Mouse (Mus musculus) myocyte (in vitro differentiated cells): ENCODE measurements around the gene Nt5c2. TPM values are rescaled to one million over a fixed set of nuclear protein-coding genes. Genes with fewer than 3 reads are reported as not detected.
A peak's percentile ranks its signal among the peaks of the same experiment; 100 is the strongest.

Experiments used
- H3K27me3 ChIP-seq: one replicate; pipeline ENCODE4 v1.6.1; 2011; ENCODE audit not compliant: control insufficient read depth, insufficient read depth, insufficient read length
- H3K36me3 ChIP-seq: one replicate; pipeline ENCODE4 v1.6.1; 2011; ENCODE audit not compliant: control insufficient read depth, insufficient read depth
- H3K4me2 ChIP-seq: one replicate; pipeline ENCODE4 v1.6.1; 2011; ENCODE audit warnings: low read depth, control low read depth
- H3K4me3 ChIP-seq: one replicate; pipeline ENCODE4 v1.5.1; 2011; ENCODE audit warnings: mild to moderate bottlenecking, control low read depth, moderate library complexity
- H3K79me2 ChIP-seq: one replicate; pipeline ENCODE4 v1.6.1; 2011; ENCODE audit not compliant: control insufficient read depth, insufficient read depth
- H3ac ChIP-seq: one replicate; pipeline ENCODE4 v1.6.1; 2011; ENCODE audit not compliant: control insufficient read depth, insufficient read length
- CEBPB ChIP-seq: IDR thresholded peaks from 2 replicates; pipeline ENCODE4 v1.6.1; 2011; ENCODE audit warnings: mild to moderate bottlenecking, moderate library complexity; ENCODE audit not compliant: poor library complexity, insufficient read depth, severe bottlenecking
- E2F4 ChIP-seq: IDR thresholded peaks from one replicate; pipeline ENCODE4 v1.6.1; 2011; ENCODE audit warnings: mild to moderate bottlenecking, control low read depth, moderate library complexity; ENCODE audit not compliant: insufficient read depth
- MAX ChIP-seq: IDR thresholded peaks from one replicate; pipeline ENCODE4 v1.6.1; 2011; ENCODE audit warnings: low read depth, mild to moderate bottlenecking, control low read depth
- MYOD1 ChIP-seq, 3 experiments: IDR thresholded peaks; one replicate each; pipeline ENCODE4 v1.6.1; 2011; ENCODE audit warnings: control low read depth in 2 of 3, low read depth in 2 of 3, mild to moderate bottlenecking in 2 of 3, moderate library complexity in 1 of 3; ENCODE audit not compliant: insufficient read length in 2 of 3, control insufficient read depth in 1 of 3
- MYOG ChIP-seq, 3 experiments: IDR thresholded peaks; one replicate each; pipeline ENCODE4 v1.6.1; 2011; ENCODE audit warnings: control low read depth in 2 of 3, low read depth in 2 of 3, mild to moderate bottlenecking in 2 of 3; ENCODE audit not compliant: insufficient read length in 2 of 3, control insufficient read depth in 1 of 3, insufficient read depth in 1 of 3
- POLR2A ChIP-seq: IDR thresholded peaks from one replicate; pipeline ENCODE4 v1.6.1; 2011; ENCODE audit warnings: low read depth, mild to moderate bottlenecking, control low read depth, moderate library complexity; ENCODE audit not compliant: insufficient read length
- POLR2AphosphoS2 ChIP-seq: IDR thresholded peaks from one replicate; pipeline ENCODE4 v1.6.1; 2011; ENCODE audit warnings: low read depth, control low read depth; ENCODE audit not compliant: insufficient read length
- REST ChIP-seq: IDR thresholded peaks from one replicate; pipeline ENCODE4 v1.6.1; 2011; ENCODE audit warnings: mild to moderate bottlenecking, control low read depth, moderate library complexity; ENCODE audit not compliant: insufficient read depth, insufficient read length
- SRF ChIP-seq: IDR thresholded peaks from one replicate; pipeline ENCODE4 v1.6.1; 2011; ENCODE audit warnings: low read depth; ENCODE audit not compliant: control insufficient read depth, insufficient read length
- TCF12 ChIP-seq: IDR thresholded peaks from one replicate; pipeline ENCODE4 v1.6.1; 2011; ENCODE audit warnings: mild to moderate bottlenecking, control low read depth; ENCODE audit not compliant: poor library complexity, insufficient read depth, severe bottlenecking
- TCF3 ChIP-seq: IDR thresholded peaks from one replicate; pipeline ENCODE4 v1.6.1; 2011; ENCODE audit warnings: low read depth, control low read depth; ENCODE audit not compliant: insufficient read length
- USF1 ChIP-seq: IDR thresholded peaks from one replicate; pipeline ENCODE4 v1.6.1; 2011; ENCODE audit warnings: low read depth, mild to moderate bottlenecking, control low read depth, moderate library complexity
- polyA plus RNA-seq: library from polyadenylated mRNA; unstranded; fragments of >200 nt; fragmentation: generic; extraction: Trizol; gene quantifications from one replicate; pipeline ENCODE4 v1.2.1, GENCODE M21; 2012; ENCODE audit warnings: missing spikeins

Gene Nt5c2
- polyA plus RNA-seq, 1 experiment, result 19.5 TPM

DNA sequence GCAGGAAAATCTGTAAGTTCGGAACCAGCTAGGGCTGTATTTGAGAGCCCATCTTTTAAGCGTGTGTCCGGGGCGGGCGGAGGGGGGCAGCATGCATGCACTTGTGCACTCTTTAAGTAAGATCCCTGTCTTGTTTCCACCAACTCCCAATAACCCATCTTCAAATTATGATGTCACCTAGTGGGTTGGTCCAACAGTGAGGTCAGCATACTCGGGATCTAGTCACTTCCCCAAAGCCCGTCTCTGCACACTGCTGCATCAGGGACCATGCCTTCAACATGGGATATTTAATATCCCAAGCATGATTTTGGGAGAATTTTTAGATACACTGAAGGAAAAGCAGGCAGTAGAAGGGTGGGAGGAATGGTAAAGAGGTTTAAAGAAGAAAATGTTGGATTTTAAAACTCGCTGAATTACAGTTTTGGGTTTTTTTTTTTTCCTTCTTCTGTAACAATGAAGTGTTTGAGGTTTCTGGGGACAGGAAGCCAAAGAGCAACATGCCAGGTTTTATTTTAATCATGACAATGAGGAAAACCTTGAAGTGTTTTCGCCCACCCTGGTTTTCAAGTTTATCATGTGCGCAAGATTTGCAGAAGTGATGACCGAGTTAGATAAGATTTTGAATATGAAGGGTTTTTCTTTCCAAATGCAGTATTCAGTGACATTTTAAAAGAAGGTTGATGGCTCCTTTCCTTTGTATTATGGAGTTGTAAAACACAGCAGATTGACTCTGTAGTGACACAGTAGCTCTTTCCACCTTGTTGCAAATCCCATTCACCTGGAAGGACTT is 177.5 kb downstream of the Nt5c2 start:
- H3K4me3 ChIP-seq, result no peak overlapping the region
- no peak overlapping the region for H3K4me2 ChIP-seq
- H3K79me2 ChIP-seq, result no peaks in the 10 kb centered on the region
- no peak overlapping the region for H3ac ChIP-seq
- TF ChIP-seq MYOD1 (IDR thresholded peaks at IDR 0.05; ENCODE audit: control insufficient read depth in 1 of 3, insufficient read length in 2 of 3, low read depth in 2 of 3), result no peak
- no peak for TF ChIP-seq TCF3
- no peak for TF ChIP-seq MYOG (IDR thresholded peaks at IDR 0.05; ENCODE audit: control insufficient read depth in 1 of 3, insufficient read depth in 1 of 3, insufficient read length in 2 of 3, low read depth in 2 of 3)
- TF ChIP-seq MAX, result no peak
- TF ChIP-seq TCF12, result no peak
- TF ChIP-seq REST, result no peak
- TF ChIP-seq E2F4, result no peak
- TF ChIP-seq POLR2A, result no peak
- H3K36me3 ChIP-seq, result no peaks in the 10 kb centered on the region
- H3K27me3 ChIP-seq, result no peaks in the 10 kb centered on the region

DNA sequence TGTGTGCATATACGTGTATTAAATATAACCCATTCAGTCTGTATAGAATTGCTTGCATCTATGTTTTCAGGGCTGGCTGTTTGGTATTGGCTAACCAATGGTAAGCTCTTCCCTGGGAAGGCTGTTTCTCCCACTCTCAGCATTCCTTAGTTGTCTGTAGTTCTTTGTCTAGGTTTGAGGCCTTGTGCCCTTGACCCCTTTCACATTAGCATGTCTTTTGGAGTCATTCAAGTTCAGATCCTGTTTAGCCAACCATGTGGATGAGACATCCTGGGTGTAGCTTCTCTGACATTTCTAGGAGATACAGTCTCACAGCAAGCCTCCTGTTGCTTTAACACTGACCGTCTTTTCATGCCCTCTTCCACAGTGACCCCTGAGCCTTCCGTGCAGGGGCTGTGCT is 178.9 kb downstream of the Nt5c2 start:
- Histone ChIP-seq H3K36me3 (no peaks in the 10 kb centered on the region), H3K4me2 (no peak overlapping the region), H3K27me3 (no peaks in the 10 kb centered on the region), H3ac (no peak overlapping the region), H3K4me3 (no peak overlapping the region), H3K79me2 (no peaks in the 10 kb centered on the region)
- TF ChIP-seq TCF3 (no peak), E2F4 (no peak), SRF (no peak), TCF12 (no peak), REST (no peak), POLR2A (no peak), MAX (no peak), USF1 (no peak), CEBPB (no peak), MYOG (IDR thresholded peaks at IDR 0.05; ENCODE audit: control insufficient read depth in 1 of 3, insufficient read depth in 1 of 3, insufficient read length in 2 of 3, low read depth in 2 of 3) (no peak), POLR2AphosphoS2 (no peak), MYOD1 (IDR thresholded peaks at IDR 0.05; ENCODE audit: control insufficient read depth in 1 of 3, insufficient read length in 2 of 3, low read depth in 2 of 3) (no peak)

DNA sequence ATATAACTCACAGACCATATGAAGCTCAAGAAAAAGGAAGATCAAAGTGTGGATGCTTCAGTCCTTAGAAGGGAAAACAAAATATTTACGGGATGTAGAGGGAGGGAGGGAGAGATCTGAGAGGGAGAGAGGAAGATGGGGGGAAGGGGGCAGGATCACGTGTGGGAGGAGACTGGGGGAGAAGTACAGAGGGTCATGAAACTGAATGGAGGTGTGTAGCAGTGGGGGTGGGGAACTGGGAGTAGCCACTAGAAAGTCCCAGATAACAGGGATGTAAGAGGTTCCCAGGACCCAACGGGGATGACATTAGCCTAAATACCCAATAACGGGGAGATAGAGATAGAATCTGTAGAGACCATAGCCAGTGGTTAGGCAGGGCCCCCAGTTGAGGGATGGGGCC is 179.6 kb downstream of the Nt5c2 start:
- no peak overlapping the region for H3K4me3 ChIP-seq
- no peak overlapping the region for H3ac ChIP-seq
- H3K36me3 ChIP-seq, result no peaks in the 10 kb centered on the region
- H3K79me2 ChIP-seq, result no peaks in the 10 kb centered on the region
- H3K27me3 ChIP-seq, result no peaks in the 10 kb centered on the region
- TF ChIP-seq CEBPB, result no peak
- TF ChIP-seq TCF12, result no peak
- no peak for TF ChIP-seq TCF3
- TF ChIP-seq E2F4, result no peak
- no peak for TF ChIP-seq USF1
- TF ChIP-seq SRF, result no peak
- TF ChIP-seq POLR2A, result no peak
- H3K4me2 ChIP-seq, result no peak overlapping the region

DNA sequence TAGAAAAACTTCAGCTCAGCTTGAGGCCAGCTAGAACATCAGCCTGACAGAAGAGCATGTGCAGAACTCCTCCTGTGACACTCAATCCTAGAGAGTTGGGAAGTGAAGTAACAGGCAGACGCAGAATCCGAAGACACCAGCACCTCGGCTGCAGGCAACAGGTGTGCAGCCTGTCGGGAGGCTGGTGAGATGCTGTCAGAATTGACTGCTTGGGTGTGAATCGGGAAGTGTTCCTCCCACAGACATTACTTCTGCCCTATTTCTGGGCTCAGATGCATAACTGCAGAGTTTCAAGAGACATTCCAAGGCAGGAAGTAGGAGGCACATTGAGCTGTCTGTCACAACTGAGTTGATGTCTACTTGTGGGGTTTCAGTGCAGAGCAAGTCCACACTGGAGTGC is 180.7 kb downstream of the Nt5c2 start:
- no peaks in the 10 kb centered on the region for H3K79me2 ChIP-seq
- H3K36me3 ChIP-seq, result no peaks in the 10 kb centered on the region
- TF ChIP-seq MYOG (IDR thresholded peaks at IDR 0.05; ENCODE audit: control insufficient read depth in 1 of 3, insufficient read depth in 1 of 3, insufficient read length in 2 of 3, low read depth in 2 of 3), result peak in 1 of 3 experiments; percentile 60
- no peak for TF ChIP-seq TCF12
- TF ChIP-seq TCF3, result no peak
- no peak for TF ChIP-seq MAX
- no peak for TF ChIP-seq SRF
- no peak for TF ChIP-seq CEBPB
- no peak for TF ChIP-seq POLR2A
- no peak for TF ChIP-seq USF1
- TF ChIP-seq REST, result no peak
- no peak for TF ChIP-seq E2F4
- peak in 2 of 3 experiments; percentile 30 to 91 for TF ChIP-seq MYOD1 (IDR thresholded peaks at IDR 0.05; ENCODE audit: control insufficient read depth in 1 of 3, insufficient read length in 2 of 3, low read depth in 2 of 3)
- no peak for TF ChIP-seq POLR2AphosphoS2
- no peaks in the 10 kb centered on the region for H3K27me3 ChIP-seq
- no peak overlapping the region for H3ac ChIP-seq
- no peak overlapping the region for H3K4me3 ChIP-seq
- no peak overlapping the region for H3K4me2 ChIP-seq

Other genes with a start within 250 kb of the Nt5c2 start
- not detected for gene Ina, start 455 bp downstream of the Nt5c2 start, polyA plus RNA-seq
- 5.6 TPM for gene Pcgf6, start 35.8 kb upstream of the Nt5c2 start, polyA plus RNA-seq
- 2.5 TPM for gene Taf5, start 52.6 kb upstream of the Nt5c2 start, polyA plus RNA-seq
- 1,012 TPM for gene Usmg5, start 75.5 kb upstream of the Nt5c2 start, polyA plus RNA-seq
- gene Pdcd11, start 75.6 kb upstream of the Nt5c2 start, polyA plus RNA-seq, result 16.1 TPM
- 1.4 TPM for gene Calhm2, start 123.1 kb upstream of the Nt5c2 start, polyA plus RNA-seq
- not detected for gene Calhm1, start 129.1 kb upstream of the Nt5c2 start, polyA plus RNA-seq
- gene Calhm3, start 142.6 kb upstream of the Nt5c2 start, polyA plus RNA-seq, result not detected
- 120 TPM for gene Neurl1a, start 163.7 kb upstream of the Nt5c2 start, polyA plus RNA-seq